Mouse (Mus musculus): ENCODE data around the gene Slc17a9.
"Not testable (repeated sequence)": the region's sequence is repeated elsewhere in the genome, so short reads cannot be mapped to it uniquely, and the experiment has no call there.

Slc17a9 gene

DNA sequence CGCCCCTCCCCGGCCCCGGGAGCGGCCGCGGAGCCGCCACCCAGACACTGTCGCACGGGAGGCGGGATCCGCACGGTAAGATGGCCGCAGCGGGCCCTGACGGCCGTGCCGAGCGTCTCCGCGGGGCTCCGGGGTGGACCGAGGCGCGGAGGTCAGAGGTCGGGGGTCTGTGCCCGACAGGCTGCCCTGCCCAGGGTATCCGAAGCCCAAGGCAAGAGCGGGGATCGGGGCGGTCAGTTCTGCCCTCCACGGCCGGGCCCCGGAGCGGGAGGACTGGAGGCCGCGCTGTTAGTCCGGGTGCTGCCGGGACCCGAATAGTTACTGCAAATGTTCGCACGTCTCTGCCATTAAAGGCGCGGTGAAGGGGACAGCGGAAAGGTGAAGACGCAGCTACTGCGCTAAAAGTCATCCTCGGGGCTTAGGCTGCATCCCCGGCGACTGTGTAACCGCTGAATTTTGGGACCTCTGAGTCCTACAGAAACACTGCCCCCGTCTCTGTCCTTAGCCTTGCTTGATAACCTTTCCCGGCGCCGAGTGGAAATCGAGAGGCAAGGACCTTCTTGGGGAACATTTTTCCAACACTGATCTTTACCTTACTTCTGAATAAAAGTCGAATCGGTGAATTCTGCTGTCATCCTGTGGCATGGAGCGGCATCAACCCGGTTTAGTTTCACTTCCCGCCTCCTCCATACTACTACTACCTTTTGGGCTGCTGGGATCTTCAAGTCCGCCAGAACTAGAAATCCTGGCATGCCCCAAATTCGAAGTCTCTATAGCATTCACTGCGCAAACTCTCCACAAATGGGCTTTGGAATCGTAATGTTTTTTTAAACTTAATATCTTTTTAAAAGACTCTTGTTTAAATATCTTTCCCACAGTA is 14.5 kb upstream of the Slc17a9 start:
- DNase-seq = peak in 1 of 2 experiments; percentile 41

DNA sequence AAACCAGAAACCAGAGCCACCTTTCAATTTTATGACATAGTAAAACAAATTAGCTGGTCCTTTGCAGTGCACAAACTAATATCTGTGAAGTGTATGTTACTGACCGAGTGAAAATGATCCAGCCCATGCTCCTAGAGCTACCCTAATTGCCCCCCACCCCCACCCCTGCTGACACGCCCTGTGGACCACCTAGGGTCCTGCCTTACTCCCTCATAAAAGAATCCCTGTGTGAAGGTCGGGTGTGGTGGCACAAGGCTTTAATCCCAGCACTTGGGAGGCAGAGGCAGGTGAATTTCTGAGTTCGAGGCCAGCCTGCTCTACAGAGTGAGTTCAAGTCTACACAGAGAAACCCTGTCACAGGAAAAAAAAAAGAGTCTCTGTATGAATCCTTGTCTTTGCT is 13.5 kb upstream of the Slc17a9 start:
- no peak for DNase-seq

DNA sequence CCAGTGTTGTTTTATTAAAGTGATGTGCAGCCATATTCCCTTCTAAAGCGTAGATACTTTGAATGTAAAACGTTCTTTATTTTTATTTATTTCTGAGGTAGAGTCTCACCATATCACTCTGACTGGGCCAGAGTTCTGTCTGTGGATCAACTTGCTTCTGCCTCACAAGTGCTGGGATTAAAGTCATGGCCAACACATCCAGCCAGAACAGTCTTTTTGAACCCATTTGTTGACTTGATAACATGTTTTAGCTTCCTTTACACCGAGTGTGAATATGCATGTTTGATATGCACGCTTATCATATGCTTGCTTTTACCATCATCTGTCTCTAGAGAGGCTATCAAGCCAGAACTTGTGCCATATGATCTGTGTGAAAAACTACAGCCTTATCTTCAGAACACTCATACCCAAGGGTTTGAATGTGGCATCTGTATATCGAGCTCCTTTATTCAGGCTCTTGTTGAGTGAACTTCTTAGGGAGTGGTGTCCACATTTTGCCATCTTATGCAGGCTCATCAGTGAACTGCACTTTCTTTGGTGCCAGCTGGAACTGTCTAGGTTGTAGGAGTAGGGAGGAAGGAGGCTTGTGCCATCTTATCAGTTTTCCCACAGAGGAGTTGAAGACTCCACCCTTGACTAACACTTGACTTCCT is 12.9 kb upstream of the Slc17a9 start:
- DNase-seq = no peak

DNA sequence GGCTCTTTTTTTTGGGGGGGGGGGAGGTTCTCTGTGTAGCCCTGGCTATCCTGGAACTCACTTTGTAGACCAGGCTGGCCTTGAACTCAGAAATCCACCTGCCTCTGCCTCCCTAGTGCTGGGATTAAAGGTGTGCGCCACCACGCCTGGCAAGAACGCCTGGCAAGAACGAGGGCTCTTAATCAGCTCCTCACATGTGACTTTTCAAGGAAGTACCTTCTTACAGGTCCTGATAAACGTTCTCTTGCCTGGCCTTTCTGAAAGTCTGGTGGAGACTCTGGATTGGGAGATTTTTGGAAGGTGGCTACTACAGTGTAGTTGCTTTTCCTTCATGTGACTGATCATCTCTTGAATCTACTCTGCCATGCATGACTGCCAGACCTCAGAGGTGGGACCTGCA is 2.3 kb upstream of the Slc17a9 start:
- DNase-seq = not testable (repeated sequence)

DNA sequence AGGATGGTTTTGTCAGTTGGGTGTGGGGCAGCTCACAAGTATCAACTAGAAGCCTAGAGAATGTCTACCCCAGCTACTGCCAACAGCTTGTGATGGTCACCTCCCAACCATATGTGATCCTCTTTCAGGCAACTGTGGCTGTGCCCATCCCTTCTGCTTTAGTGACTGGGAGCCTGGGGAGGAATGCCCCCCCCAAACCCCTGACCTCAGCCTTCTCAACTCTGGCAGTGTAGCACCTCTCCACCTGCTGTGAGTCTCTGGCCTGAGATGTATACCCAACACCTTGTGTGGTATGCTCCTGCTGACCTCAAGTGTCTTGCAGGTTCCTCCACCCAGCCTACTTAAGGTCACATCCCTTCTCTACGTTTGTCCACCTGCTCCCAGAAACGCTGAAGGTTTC is 1.2 kb upstream of the Slc17a9 start:
- DNase-seq = no peak

DNA sequence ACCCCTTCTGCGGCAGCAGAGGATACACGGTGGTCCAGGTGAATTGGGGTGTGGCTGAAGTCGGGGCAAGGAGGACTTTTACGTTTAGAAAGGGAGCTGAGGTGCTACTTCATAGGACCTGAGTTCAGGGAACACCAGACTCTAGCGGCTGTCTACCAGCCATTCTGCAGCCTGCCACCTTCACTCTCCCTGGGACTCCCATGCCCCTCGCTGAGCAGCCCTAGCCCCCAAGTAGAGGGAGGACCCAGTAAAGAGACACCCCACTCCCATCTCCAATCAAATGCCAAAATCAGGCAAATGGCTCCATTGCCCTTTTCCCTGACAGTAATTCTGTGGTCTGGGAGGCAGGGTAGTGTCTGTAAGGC is 333 bp downstream of the Slc17a9 start:
- DNase-seq = no peak

DNA sequence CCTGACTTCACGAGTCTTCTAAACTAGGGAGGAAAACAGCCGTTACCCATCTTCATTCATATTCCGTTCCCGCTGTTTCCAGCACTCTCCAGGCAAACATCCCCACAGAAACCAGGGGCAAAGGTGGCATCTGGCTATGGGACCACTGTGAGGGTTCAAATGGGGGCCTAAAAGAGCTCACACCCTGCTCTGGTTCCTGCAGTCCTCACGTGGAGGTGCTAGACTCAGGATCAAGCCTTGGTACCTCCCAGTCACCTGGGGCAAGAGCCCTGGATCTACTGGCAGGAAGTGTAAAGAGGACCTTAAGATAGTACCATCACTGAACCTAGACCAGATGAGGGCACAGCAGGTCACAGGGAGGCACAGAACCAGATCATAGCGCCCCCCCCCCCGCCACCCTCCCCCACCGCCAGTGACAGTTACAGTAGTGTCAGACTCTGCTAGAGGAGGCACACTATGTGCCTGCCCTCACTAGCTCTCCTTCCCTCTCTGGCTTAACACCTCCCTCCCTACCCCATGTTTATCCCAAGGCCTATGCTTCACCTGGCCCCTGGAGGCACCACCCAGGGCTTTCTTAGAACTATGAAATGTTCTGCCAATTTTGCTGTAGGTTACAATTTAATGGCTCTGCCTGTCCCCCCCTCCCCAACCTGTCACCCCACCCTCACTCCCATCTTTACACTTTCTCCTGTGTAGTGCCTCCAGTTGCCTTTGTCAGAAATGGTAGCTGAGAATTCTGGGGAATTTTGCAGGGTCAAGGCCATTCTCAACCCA is 980 bp downstream of the Slc17a9 start:
- peak; percentile 19 to 26 for DNase-seq

DNA sequence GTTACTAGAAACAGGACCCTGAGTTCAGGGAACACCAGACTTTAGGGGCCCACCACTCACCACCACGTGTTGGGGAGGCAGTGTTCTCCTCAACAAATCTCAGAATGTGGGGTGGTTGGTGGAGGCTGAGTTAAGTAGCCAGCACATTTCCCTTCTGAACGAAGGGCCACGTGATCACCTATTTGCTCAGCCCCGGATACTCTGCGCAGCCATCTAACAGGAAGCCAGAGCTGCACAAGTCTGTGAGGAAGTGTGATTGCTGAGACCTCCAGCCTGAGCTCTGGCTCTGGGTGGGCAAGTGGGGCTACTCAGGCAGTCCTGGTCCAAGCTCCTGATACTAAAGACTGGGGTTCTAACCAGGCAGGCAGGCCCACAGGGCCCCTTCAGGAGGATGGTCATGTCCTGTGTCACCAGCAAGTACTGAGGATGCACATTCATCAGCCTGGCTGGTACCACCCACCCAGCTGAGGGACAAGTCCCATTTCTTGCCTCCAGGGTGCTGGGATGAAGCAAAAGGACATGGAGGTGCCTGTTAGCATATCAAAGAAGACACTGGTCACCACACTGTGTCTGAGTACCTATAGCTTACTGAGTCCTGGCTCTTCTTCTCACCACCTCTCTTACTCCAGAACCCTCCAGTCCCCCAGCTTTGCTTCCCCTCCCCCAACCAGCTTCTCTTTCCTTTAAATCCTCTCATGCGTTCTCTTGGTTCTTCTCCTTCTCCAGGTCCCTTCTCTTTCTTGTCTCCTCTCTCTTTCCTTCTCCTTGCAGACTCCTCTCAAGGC is 1.8 kb downstream of the Slc17a9 start:
- peak; percentile 73 to 78 for DNase-seq

DNA sequence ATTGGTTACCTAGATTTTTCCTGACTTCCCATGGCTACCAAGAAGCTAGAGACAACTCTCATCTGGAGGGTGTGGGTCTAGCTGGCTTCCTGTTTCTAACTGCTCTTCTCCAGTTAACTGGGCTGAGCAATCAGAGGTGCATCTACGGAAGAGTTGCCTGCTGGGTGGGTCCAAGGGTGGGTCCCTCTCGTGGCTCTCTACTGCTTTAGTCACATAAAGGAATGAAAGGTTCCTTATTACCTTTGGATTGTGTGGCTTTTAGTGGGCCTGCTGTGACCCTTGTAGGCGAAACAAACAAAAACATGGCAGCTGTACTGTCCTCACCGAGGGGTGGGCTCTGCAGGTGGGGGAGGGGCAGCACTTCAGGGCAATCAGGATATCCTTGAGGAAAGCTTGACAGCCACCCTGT is 2.6 kb downstream of the Slc17a9 start:
- DNase-seq = no peak

DNA sequence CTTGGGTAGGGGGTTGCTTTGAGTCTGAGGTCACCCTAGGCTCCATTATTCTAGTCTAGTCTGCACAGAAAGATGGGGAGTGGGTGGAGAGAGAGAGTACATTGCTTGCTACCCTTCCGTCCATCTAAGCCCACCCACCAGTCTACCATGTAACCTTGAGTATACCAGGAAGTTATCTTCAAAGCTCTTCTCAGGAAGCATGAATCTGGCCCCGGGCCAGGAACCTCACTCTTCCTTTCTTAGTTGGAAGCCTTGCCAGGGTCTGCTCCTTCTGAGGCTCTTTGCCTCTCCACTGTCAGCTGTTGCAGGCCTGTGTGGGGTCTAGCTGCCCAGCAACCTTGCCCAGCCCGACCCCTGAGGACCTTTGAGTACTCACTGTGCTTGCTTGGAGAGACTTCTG is 6.0 kb downstream of the Slc17a9 start:
- DNase-seq = no peak

DNA sequence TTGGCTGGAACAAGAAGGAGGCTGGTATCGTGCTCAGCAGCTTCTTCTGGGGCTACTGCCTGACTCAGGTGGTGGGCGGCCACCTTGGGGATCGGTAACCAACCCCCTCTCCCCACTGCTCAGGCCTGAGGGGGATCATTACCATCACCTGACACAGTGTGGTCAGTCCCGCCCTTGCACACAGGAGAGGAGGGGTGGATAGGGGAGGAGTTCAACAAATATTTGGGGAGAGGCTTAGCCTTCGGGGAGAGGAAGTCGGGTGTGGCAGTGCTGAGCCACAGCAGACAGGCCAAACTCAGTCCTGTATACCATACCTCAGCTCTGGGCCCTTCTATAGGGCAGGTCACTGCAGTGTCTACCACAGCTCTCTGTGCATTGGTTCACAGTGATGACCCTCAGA is 6.9 kb downstream of the Slc17a9 start:
- no peak for DNase-seq

DNA sequence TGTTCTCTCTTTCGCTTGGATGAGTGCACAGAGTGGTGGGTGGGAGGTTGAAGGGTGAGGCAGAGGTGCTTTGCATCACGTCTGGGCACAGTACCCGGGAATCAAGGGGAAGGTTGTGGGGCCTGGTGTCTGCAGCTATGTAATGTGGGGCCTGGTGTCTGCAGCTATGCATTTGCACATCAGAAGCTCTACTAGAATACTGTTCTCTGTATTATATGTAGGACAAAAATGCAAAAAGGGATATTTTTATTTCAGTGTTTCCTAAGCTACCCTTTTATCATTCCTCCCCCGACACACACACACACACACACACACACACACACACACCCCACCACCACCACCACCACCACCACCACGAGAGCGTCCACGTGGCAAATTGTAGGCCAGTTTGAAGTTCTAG is 10.2 kb downstream of the Slc17a9 start:
- DNase-seq = no peak

DNA sequence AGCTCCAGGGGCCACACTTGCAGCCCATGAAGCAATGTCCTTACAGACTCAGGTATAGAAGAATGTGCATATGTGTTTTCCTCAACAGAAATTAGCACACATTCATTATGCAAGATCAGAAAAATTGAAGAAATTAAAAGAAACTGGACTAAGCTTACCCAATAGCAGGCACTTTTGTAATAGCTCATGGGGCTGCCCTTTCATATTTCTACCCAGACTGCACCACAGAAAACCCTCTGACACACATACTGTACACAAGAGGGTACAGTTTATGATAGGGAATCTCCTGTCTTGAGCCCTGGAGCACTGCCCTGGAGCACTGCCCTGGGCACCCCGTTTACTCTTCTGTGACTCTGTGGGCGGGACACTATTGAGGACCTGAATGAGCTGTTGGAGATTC is 12.9 kb downstream of the Slc17a9 start:
- DNase-seq = no peak

DNA sequence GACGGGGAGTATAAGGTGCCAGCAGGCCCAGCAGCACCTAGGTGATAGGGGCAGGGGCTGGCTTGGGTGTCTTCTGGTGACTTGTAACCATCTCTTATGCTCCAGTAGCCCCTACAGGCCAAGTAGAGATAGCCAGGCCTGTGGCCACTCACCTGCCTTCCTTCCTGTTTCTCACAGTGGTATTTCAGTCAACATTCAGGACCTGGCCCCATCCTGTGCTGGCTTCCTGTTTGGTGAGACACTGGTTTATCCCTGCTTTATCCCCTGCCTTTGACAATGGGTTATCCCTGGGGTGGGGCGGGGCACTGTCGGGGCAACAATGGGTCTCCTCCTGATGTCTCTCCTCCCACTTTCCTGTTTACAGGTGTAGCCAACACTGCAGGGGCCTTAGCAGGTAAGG is 15.3 kb downstream of the Slc17a9 start:
- DNase-seq = no peak

DNA sequence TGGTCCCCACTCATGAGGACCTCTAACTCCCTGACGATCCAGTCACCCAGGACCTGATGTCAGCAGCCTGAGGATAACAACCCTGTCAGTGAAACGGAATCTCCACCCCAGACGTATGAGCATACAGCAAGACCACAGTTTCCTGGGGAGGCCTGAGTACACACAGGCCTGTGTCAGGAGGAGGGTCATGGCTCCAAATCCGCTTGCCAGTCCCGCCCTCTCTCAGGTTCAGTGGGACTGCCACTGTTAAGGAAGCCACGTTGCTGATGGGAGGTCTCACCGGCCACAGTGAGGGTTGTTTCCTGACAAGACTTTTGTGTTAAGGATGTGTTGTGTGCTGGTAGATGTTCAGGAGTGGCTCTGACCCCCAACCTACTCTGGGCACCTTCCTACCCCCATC is 16.4 kb downstream of the Slc17a9 start:
- DNase-seq = no peak

DNA sequence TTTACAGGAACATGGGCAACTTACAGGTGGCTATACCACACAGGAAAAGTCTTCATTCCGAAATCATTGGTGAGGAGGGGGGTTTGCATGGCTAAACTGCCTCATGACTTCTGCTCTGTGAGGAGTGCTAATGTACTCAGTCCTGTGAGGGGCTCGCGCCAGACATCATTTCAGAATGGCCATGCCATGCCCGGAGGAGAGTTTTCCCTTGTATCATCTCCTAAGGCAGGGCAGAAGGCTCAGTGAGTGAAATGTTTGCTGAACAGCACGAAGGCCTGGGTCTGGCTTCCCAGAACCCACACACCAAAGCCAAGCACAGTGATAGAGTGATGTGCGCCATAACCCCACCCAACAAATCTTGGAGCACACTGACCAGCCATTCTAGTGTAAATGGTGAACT is 17.8 kb downstream of the Slc17a9 start:
- DNase-seq = no peak

DNA sequence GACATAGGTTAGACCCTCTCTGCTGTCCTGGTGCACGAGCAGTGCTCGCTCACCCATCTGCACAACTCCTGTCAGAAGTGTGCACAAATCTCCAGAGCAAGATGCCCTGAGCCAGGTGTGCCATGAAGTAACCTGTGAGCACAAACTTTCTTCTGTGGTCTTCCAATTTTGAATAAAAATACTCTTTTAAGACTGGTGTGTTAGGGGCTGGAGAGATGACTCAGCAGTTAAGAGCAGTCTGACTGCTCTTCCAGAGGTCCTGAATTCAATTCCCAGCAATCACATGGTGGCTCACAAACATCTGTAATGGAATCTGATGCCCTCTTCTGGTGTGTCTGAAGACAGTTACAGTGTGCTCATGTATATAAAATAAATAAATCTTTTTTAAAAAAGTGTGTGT is 18.3 kb downstream of the Slc17a9 start:
- DNase-seq = no peak

DNA sequence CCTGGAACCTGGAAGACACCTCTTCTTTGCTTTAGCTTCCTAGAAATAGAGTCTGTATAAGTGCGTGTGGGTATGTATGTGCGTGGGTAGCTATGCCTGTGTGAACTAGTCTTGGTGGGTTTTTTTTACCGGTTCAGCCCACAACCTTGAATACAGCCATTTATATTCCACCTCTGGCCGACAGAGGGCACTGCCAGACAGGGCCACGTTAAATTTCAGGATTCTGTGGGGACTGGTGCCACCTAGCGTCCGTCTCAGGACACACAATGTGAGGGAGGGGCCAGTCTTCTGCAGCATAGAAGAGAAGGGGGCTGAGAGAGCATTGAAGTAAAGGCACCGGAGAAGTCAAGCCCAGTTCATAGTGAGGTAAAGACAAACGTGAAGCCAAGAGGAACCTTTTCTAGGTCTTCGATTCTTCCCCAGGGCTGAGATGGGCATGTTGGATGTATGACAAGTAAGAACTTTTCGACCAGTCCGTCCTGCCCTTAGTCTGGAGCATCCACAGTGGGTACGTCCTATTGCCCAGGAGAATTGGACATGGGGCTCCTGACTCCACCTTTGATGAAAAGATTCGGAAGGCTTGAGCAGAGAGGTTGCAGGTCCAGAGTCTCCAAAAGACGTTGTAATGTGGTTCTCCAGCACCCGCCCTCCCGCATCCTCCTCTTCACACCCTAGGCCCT is 20.3 kb downstream of the Slc17a9 start:
- DNase-seq = peak; percentile 92 to 93

DNA sequence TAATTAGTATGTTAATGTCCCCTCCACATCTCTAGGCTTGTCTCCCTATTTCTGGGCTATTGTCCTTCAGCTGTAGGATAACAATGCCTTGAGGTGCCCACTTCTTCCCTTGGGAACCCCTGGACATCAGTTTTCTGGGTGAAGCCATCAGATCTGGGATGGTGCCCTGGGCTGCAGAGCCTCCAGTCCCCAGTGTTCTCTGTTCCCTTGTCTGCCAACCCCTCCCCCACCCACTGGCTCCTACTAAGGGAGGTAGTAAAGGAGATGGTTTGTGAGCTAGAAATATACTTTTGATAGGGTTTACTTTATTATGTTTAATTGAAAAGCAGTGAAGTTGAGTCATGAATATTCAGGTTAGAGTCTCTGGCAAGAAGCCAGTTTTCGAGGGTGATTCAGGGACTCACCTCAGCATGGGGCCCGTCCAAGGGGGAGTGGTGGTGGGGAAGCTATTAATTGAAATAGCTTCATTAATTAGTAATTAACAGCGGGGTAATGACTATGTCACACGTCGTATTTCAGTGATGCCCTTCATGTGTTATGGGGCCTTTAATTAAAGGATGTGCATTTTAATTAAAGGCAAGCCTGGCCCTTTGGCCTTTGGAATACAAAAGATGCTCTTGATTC is 21.6 kb downstream of the Slc17a9 start:
- no peak for DNase-seq

DNA sequence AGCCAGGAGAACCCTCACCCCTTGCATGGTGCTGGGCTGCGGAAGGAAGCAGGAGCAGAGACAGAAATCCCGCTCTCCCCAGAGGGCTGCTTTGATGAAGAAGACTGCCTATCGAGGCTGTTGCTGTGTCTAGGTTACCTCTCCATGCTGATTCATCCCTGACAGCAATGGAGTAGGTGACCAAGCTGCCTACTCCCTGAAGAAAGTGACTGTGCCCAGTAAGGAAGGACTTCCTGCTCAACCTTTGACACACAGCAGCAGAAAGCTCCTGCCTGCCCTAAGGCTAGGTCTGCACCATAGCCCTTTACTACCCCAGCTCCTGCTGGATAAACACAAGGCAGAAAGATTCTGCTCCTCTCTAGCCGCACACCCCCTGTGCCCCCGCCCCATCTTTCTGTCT is 23.8 kb downstream of the Slc17a9 start:
- no peak for DNase-seq

DNA sequence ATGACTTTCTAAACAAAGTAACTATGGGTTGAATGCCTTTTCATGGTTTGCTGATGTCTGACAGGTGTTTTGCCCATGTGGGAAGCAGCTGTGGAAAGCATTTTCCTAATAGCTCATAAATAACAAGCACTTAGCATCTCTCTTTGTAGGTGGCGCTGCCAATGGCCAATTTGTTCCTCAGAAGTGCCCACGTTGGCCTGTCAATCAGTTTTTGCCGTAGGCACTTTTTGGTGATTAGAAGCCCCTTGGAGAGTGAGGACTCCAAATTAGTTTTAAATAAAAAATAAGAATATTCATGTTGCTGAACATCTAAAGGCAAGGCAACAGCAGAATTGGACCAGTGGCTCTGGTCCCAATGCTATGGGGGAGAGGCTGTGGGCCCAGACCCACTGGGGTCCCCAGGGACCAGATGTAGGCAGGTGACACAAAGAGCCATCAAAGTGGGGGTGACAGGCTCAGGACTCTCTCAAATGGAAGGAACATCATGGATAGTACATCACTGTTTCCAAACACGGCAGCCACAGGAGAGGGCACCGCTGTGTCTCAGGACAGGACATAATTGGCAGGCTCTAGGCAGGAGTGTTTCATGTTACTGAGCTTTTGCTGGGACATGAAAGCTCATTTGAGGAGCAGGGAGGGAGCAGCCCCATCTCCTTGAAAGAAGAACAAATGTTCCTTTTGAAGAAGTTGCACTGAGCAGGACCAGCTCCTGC is 30.1 kb downstream of the Slc17a9 start:
- DNase-seq = no peak
